Mouse (Mus musculus): ENCODE data around the gene Fmo4.

GRCm38 (mm10) chr1:162859545-162859976, 45.8 kb upstream of the Fmo4 start:
- TF ChIP-seq CTCF (IDR thresholded peaks at IDR 0.05) (no peak), EP300 (IDR thresholded peaks at IDR 0.05) (no peak)
